Mouse (Mus musculus): ENCODE measurements around the gene Nol7. TPM values are rescaled to one million over a fixed set of nuclear protein-coding genes. Genes with fewer than 3 reads are reported as not detected.

The Nol7 gene
- 155 and 183 TPM in 2 replicates for polyA plus RNA-seq (2015; fragmentation: Nextera tagmentation; extraction: Ambion mirVana)

GRCm38 (mm10) chr13:43398297-43399080 is at the start of gene Nol7:
Gene Nol7, plus strand, starts transcription at chr13:43398390.
- Histone ChIP-seq H3K36me3 (peaks cover 42% of the 10 kb centered on the region), H3K4me3 (replicated peaks) (peak within 1 kb of the TSS; percentile 89), H3K27ac (peak within 1 kb of the TSS; percentile 92), H3K9ac (peak within 1 kb of the TSS; percentile 89), H3K4me2 (peak within 1 kb of the TSS; percentile 82), H3K27me3 (no peaks in the 10 kb centered on the region), H3K9me3 (replicated peaks) (0 out of 2 replicates have a peak, but pooled peaks cover 4% of the 10 kb centered on the region), H3K4me1 (replicated peaks) (peaks cover 13% of the 10 kb centered on the region)
- WGBS (ENCODE audit: insufficient replicate concordance), result 1% methylated on average over 72 of the region's 72 CpGs
- ATAC-seq (ENCODE audit: low read depth) (peak; percentile 95), DNase-seq (peak; percentile 90)

- ATAC-seq (ENCODE audit: low read depth) (no peak), DNase-seq (no peak)
- Histone ChIP-seq H3K27me3 (no peaks in the 10 kb centered on the region), H3K4me1 (replicated peaks) (0 out of 2 replicates have a peak, but pooled peaks cover 8% of the 10 kb centered on the region), H3K9me3 (replicated peaks) (no peaks in the 10 kb centered on the region), H3K9ac (no peak overlapping the region), H3K36me3 (no peaks in the 10 kb centered on the region), H3K27ac (no peak overlapping the region), H3K4me3 (replicated peaks) (no peak overlapping the region), H3K4me2 (no peak overlapping the region)
- 71% methylated on average over 8 of the region's 8 CpGs for WGBS (ENCODE audit: insufficient replicate concordance)
These were observed 48.8 kb upstream of the Nol7 start for GRCm38 (mm10) chr13:43349376-43349775.

GRCm38 (mm10) chr13:43350489-43351169 is 47.6 kb upstream of the Nol7 start:
- Histone ChIP-seq H3K4me3 (replicated peaks) (no peak overlapping the region), H3K9ac (no peak overlapping the region), H3K9me3 (replicated peaks) (no peaks in the 10 kb centered on the region), H3K4me2 (no peak overlapping the region), H3K4me1 (replicated peaks) (0 out of 2 replicates have a peak, but pooled peaks cover 8% of the 10 kb centered on the region), H3K27me3 (no peaks in the 10 kb centered on the region), H3K36me3 (no peaks in the 10 kb centered on the region), H3K27ac (no peak overlapping the region)
- ATAC-seq (ENCODE audit: low read depth) (no peak), DNase-seq (no peak)
- WGBS (ENCODE audit: insufficient replicate concordance), result 48% methylated on average over 9 of the region's 9 CpGs

- no peaks in the 10 kb centered on the region for H3K27me3 ChIP-seq
- DNase-seq, result no peak
- H3K36me3 ChIP-seq, result no peaks in the 10 kb centered on the region
- no peak overlapping the region for H3K9ac ChIP-seq
- no peaks in the 10 kb centered on the region for H3K9me3 ChIP-seq (replicated peaks)
- no peak overlapping the region for H3K4me3 ChIP-seq (replicated peaks)
- WGBS (ENCODE audit: insufficient replicate concordance), result 70% methylated on average over 4 of the region's 4 CpGs
- no peak overlapping the region for H3K27ac ChIP-seq
- ATAC-seq (ENCODE audit: low read depth), result no peak
- 0 out of 2 replicates have a peak, but pooled peaks cover 8% of the 10 kb centered on the region for H3K4me1 ChIP-seq (replicated peaks)
- no peak overlapping the region for H3K4me2 ChIP-seq
These were observed 44.8 kb upstream of the Nol7 start for GRCm38 (mm10) chr13:43353356-43353755.

- DNase-seq (no peak), ATAC-seq (ENCODE audit: low read depth) (no peak)
- Histone ChIP-seq H3K27me3 (no peaks in the 10 kb centered on the region), H3K9ac (no peak overlapping the region), H3K36me3 (no peaks in the 10 kb centered on the region), H3K4me3 (replicated peaks) (no peak overlapping the region), H3K9me3 (replicated peaks) (no peaks in the 10 kb centered on the region), H3K4me2 (no peak overlapping the region), H3K4me1 (replicated peaks) (0 out of 2 replicates have a peak, but pooled peaks cover 5% of the 10 kb centered on the region), H3K27ac (no peak overlapping the region)
- WGBS (ENCODE audit: insufficient replicate concordance), result 73% methylated on average over 12 of the region's 12 CpGs
These were observed 43.8 kb upstream of the Nol7 start for GRCm38 (mm10) chr13:43354362-43354761.

GRCm38 (mm10) chr13:43356346-43357125 is 41.7 kb upstream of the Nol7 start:
- Histone ChIP-seq H3K9ac (no peak overlapping the region), H3K27me3 (no peaks in the 10 kb centered on the region), H3K27ac (no peak overlapping the region), H3K36me3 (no peaks in the 10 kb centered on the region), H3K4me2 (no peak overlapping the region), H3K9me3 (replicated peaks) (no peaks in the 10 kb centered on the region), H3K4me3 (replicated peaks) (no peak overlapping the region), H3K4me1 (replicated peaks) (0 out of 2 replicates have a peak, but pooled peaks cover 2% of the 10 kb centered on the region)
- DNase-seq, result no peak
- no peak for ATAC-seq (ENCODE audit: low read depth)
- WGBS (ENCODE audit: insufficient replicate concordance), result 67% methylated on average over 14 of the region's 14 CpGs

GRCm38 (mm10) chr13:43360534-43360933 is 37.7 kb upstream of the Nol7 start:
- Histone ChIP-seq H3K27me3 (no peaks in the 10 kb centered on the region), H3K36me3 (no peaks in the 10 kb centered on the region), H3K4me3 (replicated peaks) (no peak overlapping the region), H3K4me2 (no peak overlapping the region), H3K27ac (no peak overlapping the region), H3K9ac (no peak overlapping the region), H3K9me3 (replicated peaks) (no peaks in the 10 kb centered on the region), H3K4me1 (replicated peaks) (peaks cover 10% of the 10 kb centered on the region)
- DNase-seq (no peak), ATAC-seq (ENCODE audit: low read depth) (no peak)
- 39% methylated on average over 6 of the region's 6 CpGs for WGBS (ENCODE audit: insufficient replicate concordance)

GRCm38 (mm10) chr13:43362353-43362752 is 35.8 kb upstream of the Nol7 start:
- no peak for ATAC-seq (ENCODE audit: low read depth)
- H3K36me3 ChIP-seq, result no peaks in the 10 kb centered on the region
- no peak overlapping the region for H3K4me3 ChIP-seq (replicated peaks)
- no peak overlapping the region for H3K4me2 ChIP-seq
- H3K27me3 ChIP-seq, result no peaks in the 10 kb centered on the region
- peaks cover 16% of the 10 kb centered on the region for H3K4me1 ChIP-seq (replicated peaks)
- H3K9me3 ChIP-seq (replicated peaks), result no peaks in the 10 kb centered on the region
- 69% methylated on average over 9 of the region's 9 CpGs for WGBS (ENCODE audit: insufficient replicate concordance)
- H3K27ac ChIP-seq, result no peak overlapping the region
- no peak overlapping the region for H3K9ac ChIP-seq
- no peak for DNase-seq

- peak within 1 kb of the TSS; percentile 77 for H3K9ac ChIP-seq
- 0 out of 2 replicates have a peak within 1 kb of the TSS, but pooled peaks have one; percentile 14 for H3K27ac ChIP-seq
- H3K27me3 ChIP-seq, result no peaks in the 10 kb centered on the region
- DNase-seq (peak; percentile 80), ATAC-seq (ENCODE audit: low read depth) (peak; percentile 89)
- H3K4me2 ChIP-seq, result peak within 1 kb of the TSS; percentile 83
- H3K36me3 ChIP-seq, result no peaks in the 10 kb centered on the region
- peak within 1 kb of the TSS; percentile 68 for H3K4me3 ChIP-seq (replicated peaks)
- WGBS (ENCODE audit: insufficient replicate concordance), result 13% methylated on average over 42 of the region's 42 CpGs
- H3K4me1 ChIP-seq (replicated peaks), result peaks cover 15% of the 10 kb centered on the region
- no peaks in the 10 kb centered on the region for H3K9me3 ChIP-seq (replicated peaks)
These were observed 33.0 kb upstream of the Nol7 start, which contains the start of gene Sirt5 for GRCm38 (mm10) chr13:43364985-43365824. Gene Sirt5, plus strand, starts transcription at chr13:43365496.

- Histone ChIP-seq H3K4me3 (replicated peaks) (peak overlapping the region; percentile 68), H3K9me3 (replicated peaks) (no peaks in the 10 kb centered on the region), H3K4me2 (peak overlapping the region; percentile 83), H3K9ac (peak overlapping the region; percentile 77), H3K27ac (0 out of 2 replicates have a peak overlapping the region, but pooled peaks have one; percentile 14), H3K4me1 (replicated peaks) (peaks cover 13% of the 10 kb centered on the region), H3K36me3 (peaks cover 3% of the 10 kb centered on the region), H3K27me3 (no peaks in the 10 kb centered on the region)
- ATAC-seq (ENCODE audit: low read depth), result peak; percentile 45
- no peak for DNase-seq
- 6% methylated on average over 11 of the region's 11 CpGs for WGBS (ENCODE audit: insufficient replicate concordance)
These were observed 32.4 kb upstream of the Nol7 start for GRCm38 (mm10) chr13:43365825-43366184.
